In the genomic region with DNA sequence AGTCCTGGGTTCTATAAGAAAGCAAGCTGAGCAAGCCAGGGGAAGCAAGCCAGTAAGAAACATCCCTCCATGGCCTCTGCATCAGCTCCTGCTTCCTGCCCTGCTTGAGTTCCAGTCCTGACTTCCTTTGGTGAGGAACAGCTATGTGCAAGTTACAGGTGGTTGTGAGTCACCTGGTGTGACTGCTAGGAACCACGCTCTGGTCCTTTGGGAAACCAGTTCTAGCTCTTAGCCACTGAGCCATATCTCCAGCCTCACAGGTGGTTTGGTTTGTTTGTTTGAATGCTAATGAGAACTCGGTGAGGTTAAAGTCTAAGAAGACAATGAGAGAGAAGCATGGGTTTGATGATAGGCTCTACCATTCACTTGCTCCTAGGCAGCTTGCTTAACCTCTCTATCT, we compare ENCODE assay signal across 4 mouse cellular contexts. TPM values are rescaled to one million over a fixed set of nuclear protein-coding genes. Genes with fewer than 3 reads are reported as not detected.
DNase-seq lines count a peak whose midpoint lies in the region; ATAC-seq and TF ChIP-seq lines count a peak whose summit lies in the region.
"Not testable (repeated sequence)": the region's sequence is repeated elsewhere in the genome, so short reads cannot be mapped to it uniquely, and the experiment has no call there.

No protein-coding gene starts in this region.

- not testable (repeated sequence) for H3K4me2 ChIP-seq in stomach, postnatal 0 days (replicated peaks; ENCODE audit: low read depth)

- not testable (repeated sequence) for H3K27ac ChIP-seq in stomach, postnatal 0 days (replicated peaks)

- peak; percentile 73 for ATAC-seq in neutrophil, adult 5-6 weeks (ENCODE audit: extremely low read depth, insufficient number of reproducible peaks, low FRiP score, poor library complexity, severe bottlenecking)
- ATAC-seq in stomach, postnatal 0 days (ENCODE audit: low FRiP score, low TSS enrichment) = peak; percentile 29

- not testable (repeated sequence) for H3K9ac ChIP-seq in stomach, postnatal 0 days (ENCODE audit: low read length)

- H3K36me3 ChIP-seq in stomach, postnatal 0 days (ENCODE audit: control insufficient read depth, insufficient read depth, low read length) = not testable (repeated sequence)

- WGBS in stomach, postnatal 0 days = 43% methylated on average over 2 of the region's 2 CpGs

- TF ChIP-seq EP300 in stomach, postnatal 0 days (optimal IDR thresholded peaks at IDR 0.05) = not testable (repeated sequence)

- not testable (repeated sequence) for TF ChIP-seq CTCF in stomach, postnatal 0 days (IDR thresholded peaks at IDR 0.05; ENCODE audit: low read depth)

- not testable (repeated sequence) for H3K4me1 ChIP-seq in stomach, postnatal 0 days (replicated peaks; ENCODE audit: control insufficient read depth, insufficient read depth)

- H3K4me3 ChIP-seq in stomach, postnatal 0 days (ENCODE audit: low read depth, low read length) = not testable (repeated sequence)

- H3K27me3 ChIP-seq in stomach, postnatal 0 days (ENCODE audit: control insufficient read depth, insufficient read depth, low read length) = not testable (repeated sequence)

- peak; percentile 55 to 64 for DNase-seq in B cell, adult 2 months
- peak; percentile 74 to 78 for DNase-seq in spleen, postnatal 36 days (ENCODE audit: low spot score in 2 of 2)
- DNase-seq in stomach, postnatal 0 days (ENCODE audit: low spot score) = not testable (repeated sequence)

- H3K9me3 ChIP-seq in stomach, postnatal 0 days (ENCODE audit: control insufficient read depth, low read length) = not testable (repeated sequence)

RNA-seq across cellular contexts. Expression of a gene that starts 7.4 kb away (rescaled TPM):
- total RNA-seq in neutrophil, adult 5-6 weeks (2017) = 31.7 and 32.3 TPM in 2 replicates
- 69.2 and 73.6 TPM in 2 replicates for polyA plus RNA-seq in stomach, postnatal 0 days (2015; fragmentation: Nextera tagmentation; extraction: Ambion mirVana)
